Mouse (Mus musculus) C2C12 (cell line): ENCODE measurements at regions not wholly inside any gene's neighbourhood (a gene's known extent, or its start where the extent isn't known, plus 50 kb on each side); places are given as distances from the start of the nearest gene placed in this dataset.

Experiments used
- CEBPB ChIP-seq: IDR thresholded peaks from one replicate; pipeline ENCODE4 v1.6.1; 2011; ENCODE audit warnings: low read depth, mild to moderate bottlenecking, control low read depth, moderate library complexity
- CTCF ChIP-seq: IDR thresholded peaks from one replicate; pipeline ENCODE4 v1.5.1; 2011; ENCODE audit not compliant: control insufficient read depth, insufficient read depth, insufficient read length
- FOSL1 ChIP-seq: IDR thresholded peaks from one replicate; pipeline ENCODE4 v1.8.0; 2011; ENCODE audit warnings: mild to moderate bottlenecking, low read length; ENCODE audit not compliant: poor library complexity, insufficient read depth, severe bottlenecking
- MAX ChIP-seq: IDR thresholded peaks from one replicate; pipeline ENCODE4 v1.6.1; 2011; ENCODE audit warnings: mild to moderate bottlenecking, control low read depth
- USF1 ChIP-seq: IDR thresholded peaks from one replicate; pipeline ENCODE4 v1.6.1; 2011; ENCODE audit warnings: low read depth, mild to moderate bottlenecking, control low read depth, moderate library complexity

DNA sequence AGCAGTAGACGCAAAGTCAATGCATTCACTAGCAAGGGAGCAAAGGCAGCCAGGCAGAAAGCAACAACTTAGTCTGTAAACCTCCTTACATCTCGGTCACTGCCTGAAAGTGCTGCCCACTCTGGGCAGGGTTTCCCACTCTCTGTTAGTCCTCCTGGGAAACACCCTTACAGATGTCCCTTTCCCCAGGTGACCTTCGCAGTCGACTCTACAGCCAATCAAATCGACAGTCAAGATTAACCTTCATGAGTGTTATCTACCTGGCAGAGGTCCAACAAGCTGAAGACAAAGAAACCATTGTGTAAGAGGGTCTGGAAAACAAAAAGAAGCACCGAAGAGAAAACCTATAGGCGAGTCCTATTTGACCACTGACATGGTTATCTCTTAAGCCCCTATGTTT is 229.0 kb downstream of the Dact1 start:
- no peak for TF ChIP-seq USF1
- TF ChIP-seq CTCF: no peak
- no peak for TF ChIP-seq MAX
- no peak for TF ChIP-seq FOSL1
- no peak for TF ChIP-seq CEBPB
